26 mouse cellular contexts compared by ENCODE assay signal in genomic region chr19:58023216-58023825, GRCm38 (mm10).
A peak's percentile ranks its signal among the peaks of the same experiment; 100 is the strongest.
DNase-seq lines count a peak whose midpoint lies in the region; ATAC-seq and TF ChIP-seq lines count a peak whose summit lies in the region.
"Had no signal": no experiment of that assay in that cellular context is flagged by ENCODE, and none has a peak within 500 bp of the region (broad histone marks: within the 10 kb centered on the region; RNA-seq: fewer than 3 reads in every experiment).

No protein-coding gene starts in this region.

- no peak for TF ChIP-seq EP300 in liver, postnatal 0 days (IDR thresholded peaks at IDR 0.05; ENCODE audit: low read depth)

- H3K4me1 ChIP-seq in liver, adult 2 months (ENCODE audit: control insufficient read depth, insufficient read depth, low read length) = peaks cover 3% of the 10 kb centered on the region
- peaks cover 4% of the 10 kb centered on the region; the same call in 1 of the 2 replicates for H3K4me1 ChIP-seq in liver, embryonic 12.5 days
- H3K4me1 ChIP-seq in liver, postnatal 0 days (ENCODE audit: insufficient read depth) = no peaks in the 10 kb centered on the region
- no peaks in the 10 kb centered on the region for H3K4me1 ChIP-seq in forebrain, embryonic 14.5 days (ENCODE audit: control insufficient read depth, insufficient read depth, low read length)
- H3K4me1 ChIP-seq: embryonic facial prominence, embryonic 15.5 days; forebrain, embryonic 15.5 days; hindbrain, embryonic 12.5 days had no signal

- no peaks in the 10 kb centered on the region for H3K36me3 ChIP-seq in liver, adult 2 months (ENCODE audit: control insufficient read depth, insufficient read depth, low read length)
- H3K36me3 ChIP-seq in liver, embryonic 12.5 days = no peaks in the 10 kb centered on the region
- no peaks in the 10 kb centered on the region; the same call in 1 of the 2 replicates for H3K36me3 ChIP-seq in liver, postnatal 0 days (replicated peaks; ENCODE audit: insufficient read depth, low read length)
- no peaks in the 10 kb centered on the region for H3K36me3 ChIP-seq in forebrain, embryonic 14.5 days (ENCODE audit: control insufficient read depth, insufficient read depth, low read length)
- H3K36me3 ChIP-seq: embryonic facial prominence, embryonic 15.5 days; forebrain, embryonic 15.5 days; G1E; heart, embryonic 13.5 days; hindbrain, embryonic 12.5 days had no signal

- DNase-seq in liver, adult 2 months (ENCODE audit: extremely low read depth, low read depth, low spot score) = peak; percentile 90
- DNase-seq in 3134 (ENCODE audit: extremely low read depth, insufficient read length, low spot score) = peak; percentile 56
- DNase-seq in R1 (ENCODE audit: low read depth, low spot score) = peak; percentile 38
- no peak for DNase-seq in liver, postnatal 0 days
- DNase-seq in forebrain, embryonic 14.5 days (ENCODE audit: low spot score) = no peak
- DNase-seq in embryo, embryonic 9.5 days (ENCODE audit: extremely low spot score) = no peak
- DNase-seq: adrenal gland, adult 2 months; adrenal gland, postnatal 25 days; B cell, adult 2 months; cerebellum, adult 18-20 months; cerebellum, adult 9-11 months; cerebellum, postnatal 36 days; gastrocnemius, postnatal 14 days; heart, postnatal 4 days had no signal

- WGBS in liver, adult 2 months = 91% methylated on average over 14 of the region's 14 CpGs
- 72% methylated on average over 14 of the region's 14 CpGs for WGBS in liver, embryonic 12.5 days (ENCODE audit: insufficient replicate concordance)
- 70% methylated on average over 14 of the region's 14 CpGs for WGBS in liver, postnatal 0 days (ENCODE audit: insufficient replicate concordance)
- WGBS in forebrain, embryonic 14.5 days = 91% methylated on average over 14 of the region's 14 CpGs

- H3K9me3 ChIP-seq in liver, embryonic 12.5 days (replicated peaks) = no peaks in the 10 kb centered on the region
- no peaks in the 10 kb centered on the region for H3K9me3 ChIP-seq in liver, postnatal 0 days (ENCODE audit: low read length)
- H3K9me3 ChIP-seq in forebrain, embryonic 14.5 days (replicated peaks; ENCODE audit: control insufficient read depth, low read length) = peaks cover 3% of the 10 kb centered on the region; the same call in 1 of the 2 replicates
- H3K9me3 ChIP-seq: embryonic facial prominence, embryonic 15.5 days; forebrain, embryonic 10.5 days; forebrain, embryonic 15.5 days; heart, embryonic 13.5 days; hindbrain, embryonic 12.5 days had no signal

- no peak for TF ChIP-seq CTCF in liver, adult 2 months (IDR thresholded peaks at IDR 0.05; ENCODE audit: low read depth, low read length)
- no peak for TF ChIP-seq CTCF in liver, postnatal 0 days (IDR thresholded peaks at IDR 0.05; ENCODE audit: low read depth)

- TF ChIP-seq POLR2A in liver, adult 2 months (IDR thresholded peaks at IDR 0.05; ENCODE audit: extremely low read depth, insufficient read depth, low read length) = no peak

- H3K9ac ChIP-seq in liver, adult 2 months (ENCODE audit: low read depth, low read length) = no peak overlapping the region
- no peak overlapping the region for H3K9ac ChIP-seq in liver, embryonic 12.5 days
- H3K9ac ChIP-seq in liver, postnatal 0 days (replicated peaks) = no peak overlapping the region
- no peak overlapping the region for H3K9ac ChIP-seq in forebrain, embryonic 14.5 days (ENCODE audit: low read length)
- H3K9ac ChIP-seq: embryonic facial prominence, embryonic 15.5 days; forebrain, embryonic 15.5 days; heart, embryonic 13.5 days; hindbrain, embryonic 12.5 days had no signal

- no peaks in the 10 kb centered on the region for H3K27me3 ChIP-seq in liver, adult 2 months (ENCODE audit: control insufficient read depth, insufficient read depth, low read length)
- no peaks in the 10 kb centered on the region for H3K27me3 ChIP-seq in liver, embryonic 12.5 days (replicated peaks)
- no peaks in the 10 kb centered on the region for H3K27me3 ChIP-seq in liver, postnatal 0 days (ENCODE audit: insufficient read depth, low read length)
- no peaks in the 10 kb centered on the region for H3K27me3 ChIP-seq in forebrain, embryonic 14.5 days (replicated peaks; ENCODE audit: control insufficient read depth, insufficient read depth, low read length)
- H3K27me3 ChIP-seq: embryonic facial prominence, embryonic 15.5 days; forebrain, embryonic 15.5 days; heart, embryonic 13.5 days; hindbrain, embryonic 12.5 days had no signal

- no peak overlapping the region for H3K27ac ChIP-seq in liver, adult 2 months (replicated peaks; ENCODE audit: insufficient read depth, low read depth, low read length)
- H3K27ac ChIP-seq in liver, embryonic 12.5 days = no peak overlapping the region
- no peak overlapping the region for H3K27ac ChIP-seq in liver, postnatal 0 days (ENCODE audit: low read depth)
- no peak overlapping the region for H3K27ac ChIP-seq in forebrain, embryonic 14.5 days (ENCODE audit: low read depth, low read length)
- H3K27ac ChIP-seq: embryonic facial prominence, embryonic 15.5 days; forebrain, embryonic 10.5 days; forebrain, embryonic 15.5 days; heart, embryonic 13.5 days; hindbrain, embryonic 12.5 days had no signal

- ATAC-seq in liver, embryonic 12.5 days = no peak
- 0 out of 2 replicates have a peak, but pooled peaks have one; percentile 29 for ATAC-seq in liver, postnatal 0 days
- ATAC-seq in forebrain, embryonic 14.5 days = no peak
- ATAC-seq: activated CD4-positive, CD25-positive, alpha-beta regulatory T cell, adult 4 months; CD4-positive, CD25-positive, alpha-beta regulatory T cell, adult 4 months; forebrain, embryonic 15.5 days; hindbrain, embryonic 16.5 days; inflammation-experienced regulatory T-cells, adult 6 months had no signal

- no peaks in the 10 kb centered on the region for H3K79me2 ChIP-seq in liver, adult 2 months (ENCODE audit: control insufficient read depth, insufficient read depth, low read length)

- H3K4me2 ChIP-seq in liver, embryonic 12.5 days = no peak overlapping the region
- no peak overlapping the region for H3K4me2 ChIP-seq in liver, postnatal 0 days (ENCODE audit: low read depth, low read length)
- H3K4me2 ChIP-seq in forebrain, embryonic 14.5 days (ENCODE audit: low read length) = no peak overlapping the region
- H3K4me2 ChIP-seq: embryonic facial prominence, embryonic 15.5 days; forebrain, embryonic 15.5 days; heart, embryonic 13.5 days; hindbrain, embryonic 12.5 days had no signal

- H3K4me3 ChIP-seq in liver, adult 2 months (ENCODE audit: insufficient read depth, low read depth, low read length) = no peak overlapping the region
- no peak overlapping the region for H3K4me3 ChIP-seq in liver, embryonic 12.5 days
- no peak overlapping the region for H3K4me3 ChIP-seq in liver, postnatal 0 days (ENCODE audit: low read depth, low read length)
- no peak overlapping the region for H3K4me3 ChIP-seq in forebrain, embryonic 14.5 days (ENCODE audit: low read depth, low read length)
- H3K4me3 ChIP-seq: embryonic facial prominence, embryonic 15.5 days; erythroblast, embryonic 14.5 days; forebrain, embryonic 10.5 days; forebrain, embryonic 15.5 days; heart, embryonic 13.5 days; hindbrain, embryonic 12.5 days had no signal

Comparison
In these comparisons a context has a peak if more than half of its experiments do, and no peak if none do; other contexts are left out.
1. DNase-seq: peak in liver, adult 2 months (single experiment), 3134 (single experiment) and R1 (single experiment); none in liver, postnatal 0 days (single experiment), forebrain, embryonic 14.5 days (single experiment) and embryo, embryonic 9.5 days (single experiment).